Mouse (Mus musculus): ENCODE measurements around the gene Ldah. TPM values are rescaled to one million over a fixed set of nuclear protein-coding genes. Genes with fewer than 3 reads are reported as not detected.
A peak's percentile ranks its signal among the peaks of the same experiment; 100 is the strongest.

Ldah gene
- polyA plus RNA-seq, 1 experiment from 2014 or later: 67.0 TPM

- H3K36me3 ChIP-seq (replicated peaks; ENCODE audit: control insufficient read depth, insufficient read depth): peaks cover 12% of the 10 kb centered on the region; the same call in 1 of the 2 replicates
- no peaks in the 10 kb centered on the region for H3K9me3 ChIP-seq (ENCODE audit: control insufficient read depth, low read length)
- H3K9ac ChIP-seq: no peak overlapping the region
- H3K27me3 ChIP-seq (ENCODE audit: control insufficient read depth, insufficient read depth, low read length): no peaks in the 10 kb centered on the region
- ATAC-seq (ENCODE audit: low FRiP score) (peak; percentile 25), DNase-seq (ENCODE audit: low spot score) (no peak)
- WGBS: 53% methylated on average over 14 of the region's 14 CpGs
- H3K4me1 ChIP-seq (replicated peaks; ENCODE audit: control insufficient read depth, insufficient read depth, low read length): peaks cover 14% of the 10 kb centered on the region; the same call in 1 of the 2 replicates
- H3K4me2 ChIP-seq (replicated peaks): no peak overlapping the region
- H3K27ac ChIP-seq: 0 out of 2 replicates have a peak overlapping the region, but pooled peaks have one; percentile 9
- H3K4me3 ChIP-seq (replicated peaks; ENCODE audit: low read length): no peak overlapping the region
Observed at GRCm38 (mm10) chr12:8331489-8332173, 123.7 kb downstream of the Ldah start.

GRCm38 (mm10) chr12:8332174-8332542, 124.3 kb downstream of the Ldah start:
- Histone ChIP-seq H3K36me3 (replicated peaks; ENCODE audit: control insufficient read depth, insufficient read depth) (peaks cover 18% of the 10 kb centered on the region; the same call in 1 of the 2 replicates), H3K4me3 (replicated peaks; ENCODE audit: low read length) (no peak overlapping the region), H3K4me2 (replicated peaks) (no peak overlapping the region), H3K9ac (no peak overlapping the region), H3K27me3 (ENCODE audit: control insufficient read depth, insufficient read depth, low read length) (no peaks in the 10 kb centered on the region), H3K4me1 (replicated peaks; ENCODE audit: control insufficient read depth, insufficient read depth, low read length) (peaks cover 13% of the 10 kb centered on the region; the same call in 1 of the 2 replicates), H3K9me3 (ENCODE audit: control insufficient read depth, low read length) (no peaks in the 10 kb centered on the region), H3K27ac (peak overlapping the region; percentile 9; the same call in 1 of the 2 replicates)
- 41% methylated on average over 5 of the region's 5 CpGs for WGBS
- DNase-seq (ENCODE audit: low spot score) (no peak), ATAC-seq (ENCODE audit: low FRiP score) (0 out of 2 replicates have a peak, but pooled peaks have one; percentile 3)

- Histone ChIP-seq H3K9ac (no peak overlapping the region), H3K36me3 (replicated peaks; ENCODE audit: control insufficient read depth, insufficient read depth) (peaks cover 28% of the 10 kb centered on the region; the same call in 1 of the 2 replicates), H3K4me1 (replicated peaks; ENCODE audit: control insufficient read depth, insufficient read depth, low read length) (peaks cover 6% of the 10 kb centered on the region; the same call in 1 of the 2 replicates), H3K27me3 (ENCODE audit: control insufficient read depth, insufficient read depth, low read length) (no peaks in the 10 kb centered on the region), H3K9me3 (ENCODE audit: control insufficient read depth, low read length) (no peaks in the 10 kb centered on the region), H3K4me2 (replicated peaks) (no peak overlapping the region), H3K4me3 (replicated peaks; ENCODE audit: low read length) (no peak overlapping the region), H3K27ac (no peak overlapping the region)
- no peak for DNase-seq (ENCODE audit: low spot score)
- no peak for ATAC-seq (ENCODE audit: low FRiP score)
- WGBS: 95% methylated on average over 8 of the region's 8 CpGs
Observed at GRCm38 (mm10) chr12:8333617-8334016, 125.7 kb downstream of the Ldah start.

GRCm38 (mm10) chr12:8334261-8334660, 126.4 kb downstream of the Ldah start:
- Histone ChIP-seq H3K9me3 (ENCODE audit: control insufficient read depth, low read length) (no peaks in the 10 kb centered on the region), H3K27me3 (ENCODE audit: control insufficient read depth, insufficient read depth, low read length) (no peaks in the 10 kb centered on the region), H3K4me1 (replicated peaks; ENCODE audit: control insufficient read depth, insufficient read depth, low read length) (peaks cover 10% of the 10 kb centered on the region; the same call in 1 of the 2 replicates), H3K36me3 (replicated peaks; ENCODE audit: control insufficient read depth, insufficient read depth) (peaks cover 29% of the 10 kb centered on the region; the same call in 1 of the 2 replicates), H3K4me2 (replicated peaks) (no peak overlapping the region), H3K9ac (no peak overlapping the region), H3K27ac (no peak overlapping the region), H3K4me3 (replicated peaks; ENCODE audit: low read length) (no peak overlapping the region)
- ATAC-seq (ENCODE audit: low FRiP score) (no peak), DNase-seq (ENCODE audit: low spot score) (no peak)
- 88% methylated on average over 4 of the region's 4 CpGs for WGBS

Other genes with a start within 250 kb of the Ldah start
- 0.08 and 0.19 TPM in 2 replicates for gene Apob, start 230.5 kb upstream of the Ldah start, polyA plus RNA-seq (2014; fragmentation: Nextera tagmentation; extraction: Ambion mirVana)
- 0.14 and 0.67 TPM in 2 replicates for gene Gdf7, start 93.8 kb downstream of the Ldah start, polyA plus RNA-seq (2014; fragmentation: Nextera tagmentation; extraction: Ambion mirVana)
- 5.9 and 6.2 TPM in 2 replicates for gene Hs1bp3, start 105.3 kb downstream of the Ldah start, polyA plus RNA-seq (2014; fragmentation: Nextera tagmentation; extraction: Ambion mirVana)

Measured in hindbrain, embryonic 14.5 days (tissue).